Mouse (Mus musculus) stomach, postnatal 0 days (tissue): ENCODE results near the gene Htr6. TPM values are rescaled to one million over a fixed set of nuclear protein-coding genes. Genes with fewer than 3 reads are reported as not detected.

Experiments
- ATAC-seq: fragments of 200-750 bp; cut with Nextera tagmentation; 2 replicates; pipeline ENCODE4 v1.8.0; 2017; ENCODE audit not compliant: low FRiP score, low TSS enrichment
- DNase-seq: peaks from one replicate; pipeline ENCODE4 v3.0.0-alpha.2; 2016; ENCODE audit warnings: low spot score
- H3K27ac ChIP-seq: fragments of 300-500 bp; sonication (generic); replicated peaks from 2 replicates; pipeline ENCODE4 v1.5.1; 2014; ENCODE audit warnings: mild to moderate bottlenecking, control low read depth
- H3K27me3 ChIP-seq: fragments of 300-500 bp; sonication (generic); 2 replicates; pipeline ENCODE4 v1.6.1; 2014; ENCODE audit warnings: low read length; ENCODE audit not compliant: control insufficient read depth, insufficient read depth
- H3K36me3 ChIP-seq: fragments of 300-500 bp; sonication (generic); 2 replicates; pipeline ENCODE4 v1.6.1; 2014; ENCODE audit warnings: low read length, mixed read lengths; ENCODE audit not compliant: control insufficient read depth, insufficient read depth
- H3K4me1 ChIP-seq: fragments of 300-500 bp; sonication (generic); replicated peaks from 2 replicates; pipeline ENCODE4 v1.6.1; 2014; ENCODE audit warnings: antibody characterized with exemption; ENCODE audit not compliant: control insufficient read depth, insufficient read depth
- H3K4me2 ChIP-seq: fragments of 300-500 bp; sonication (generic); replicated peaks from 2 replicates; pipeline ENCODE4 v1.6.1; 2014; ENCODE audit warnings: low read depth, mild to moderate bottlenecking, control low read depth, moderate library complexity
- H3K4me3 ChIP-seq: fragments of 300-500 bp; sonication (generic); 2 replicates; pipeline ENCODE4 v1.5.1; 2014; ENCODE audit warnings: low read depth, low read length, control low read depth
- H3K9ac ChIP-seq: fragments of 300-500 bp; sonication (generic); 2 replicates; pipeline ENCODE4 v1.6.1; 2014; ENCODE audit warnings: mild to moderate bottlenecking, low read length, control low read depth, mixed read lengths
- H3K9me3 ChIP-seq: fragments of 300-500 bp; sonication (generic); 2 replicates; pipeline ENCODE4 v1.6.1; 2016; ENCODE audit warnings: low read length; ENCODE audit not compliant: control insufficient read depth
- CTCF ChIP-seq: IDR thresholded peaks from 2 replicates; pipeline ENCODE4 v1.5.1; 2016; ENCODE audit warnings: antibody characterized with exemption, low read depth, mild to moderate bottlenecking, moderate library complexity
- EP300 ChIP-seq: optimal IDR thresholded peaks from 2 replicates; pipeline ENCODE3; 2016; ENCODE audit warnings: antibody characterized with exemption
- WGBS: fragments of 180-500 bp; shearing (Covaris S2); extraction: QIAGEN DNeasy Blood & Tissue Kit; methylation state at CpG from one replicate; pipeline ENCODE4 v1.1.7; 2014; 5-methylcytosine and 5-hydroxymethylcytosine counted together
- polyA plus RNA-seq: library from polyadenylated mRNA; unstranded; fragments of >200 nt; fragmentation: Nextera tagmentation; extraction: Ambion mirVana; gene quantifications from 2 replicates; pipeline ENCODE4 v1.2.1, GENCODE M21; 2015

The Htr6 gene
- polyA plus RNA-seq, 1 experiment from 2014 or later: not detected

GRCm38 (mm10) chr4:139078726-139079125 lies 3.4 kb upstream of the Htr6 start:
- TF ChIP-seq EP300: no peak
- TF ChIP-seq CTCF: peak; percentile 63
- no peak for DNase-seq
- Histone ChIP-seq H3K4me1 (peaks cover 3% of the 10 kb centered on the region; the same call in 1 of the 2 replicates), H3K27me3 (peaks cover 7% of the 10 kb centered on the region; the same call in 1 of the 2 replicates), H3K4me3 (no peak overlapping the region), H3K4me2 (no peak overlapping the region), H3K9me3 (no peaks in the 10 kb centered on the region), H3K9ac (no peak overlapping the region), H3K36me3 (no peaks in the 10 kb centered on the region), H3K27ac (no peak overlapping the region)
- ATAC-seq: no peak
- 22% methylated on average over 4 of the region's 4 CpGs for WGBS

GRCm38 (mm10) chr4:139078313-139078712 lies 2.9 kb upstream of the Htr6 start:
- ATAC-seq (no peak), DNase-seq (no peak)
- H3K36me3 ChIP-seq: no peaks in the 10 kb centered on the region
- H3K9ac ChIP-seq: no peak overlapping the region
- no peak overlapping the region for H3K27ac ChIP-seq
- WGBS: 33% methylated on average over 2 of the region's 2 CpGs
- no peak overlapping the region for H3K4me2 ChIP-seq
- no peak overlapping the region for H3K4me3 ChIP-seq
- no peaks in the 10 kb centered on the region for H3K9me3 ChIP-seq
- H3K27me3 ChIP-seq: peaks cover 7% of the 10 kb centered on the region; the same call in 1 of the 2 replicates
- TF ChIP-seq CTCF: peak; percentile 70
- TF ChIP-seq EP300: no peak
- H3K4me1 ChIP-seq: peaks cover 3% of the 10 kb centered on the region; the same call in 1 of the 2 replicates

- ATAC-seq (no peak), DNase-seq (no peak)
- Histone ChIP-seq H3K36me3 (no peaks in the 10 kb centered on the region), H3K4me3 (no peak overlapping the region), H3K4me1 (peaks cover 3% of the 10 kb centered on the region; the same call in 1 of the 2 replicates), H3K9ac (no peak overlapping the region), H3K4me2 (peak overlapping the region; percentile 84), H3K9me3 (no peaks in the 10 kb centered on the region), H3K27me3 (peaks cover 7% of the 10 kb centered on the region; the same call in 1 of the 2 replicates), H3K27ac (no peak overlapping the region)
- WGBS: 24% methylated on average over 5 of the region's 5 CpGs
- peak; percentile 63 for TF ChIP-seq CTCF
- TF ChIP-seq EP300: no peak
Observed at GRCm38 (mm10) chr4:139075915-139076314, 545 bp upstream of the Htr6 start.

- Histone ChIP-seq H3K27ac (no peak overlapping the region), H3K4me2 (no peak overlapping the region; the same call in 1 of the 2 replicates), H3K9me3 (no peaks in the 10 kb centered on the region), H3K4me3 (no peak overlapping the region), H3K27me3 (peaks cover 7% of the 10 kb centered on the region; the same call in 1 of the 2 replicates), H3K9ac (no peak overlapping the region), H3K36me3 (no peaks in the 10 kb centered on the region), H3K4me1 (peaks cover 3% of the 10 kb centered on the region; the same call in 1 of the 2 replicates)
- no peak for DNase-seq
- no peak for TF ChIP-seq EP300
- TF ChIP-seq CTCF: no peak
- WGBS: 22% methylated on average over 29 of the region's 29 CpGs
- no peak for ATAC-seq
Observed at GRCm38 (mm10) chr4:139074060-139074459, 1.3 kb downstream of the Htr6 start.

- H3K9me3 ChIP-seq: no peaks in the 10 kb centered on the region
- no peaks in the 10 kb centered on the region for H3K36me3 ChIP-seq
- DNase-seq (no peak), ATAC-seq (no peak)
- TF ChIP-seq CTCF (no peak), EP300 (no peak)
- H3K4me1 ChIP-seq: no peaks in the 10 kb centered on the region
- H3K27me3 ChIP-seq: no peaks in the 10 kb centered on the region
- WGBS: 33% methylated on average over 4 of the region's 4 CpGs
- no peak overlapping the region for H3K4me2 ChIP-seq
- H3K4me3 ChIP-seq: no peak overlapping the region
- H3K9ac ChIP-seq: no peak overlapping the region
- H3K27ac ChIP-seq: no peak overlapping the region
Observed at GRCm38 (mm10) chr4:139068287-139068686, 7.1 kb downstream of the Htr6 start.

- 87% methylated on average over 5 of the region's 5 CpGs for WGBS
Observed at GRCm38 (mm10) chr4:139064831-139065230, 10.5 kb downstream of the Htr6 start.

More at GRCm38 (mm10) chr4:139064831-139065230, 10.5 kb downstream of the Htr6 start:
- H3K9me3 ChIP-seq: no peaks in the 10 kb centered on the region
- no peak for ATAC-seq
- H3K36me3 ChIP-seq: no peaks in the 10 kb centered on the region
- no peaks in the 10 kb centered on the region for H3K4me1 ChIP-seq
- TF ChIP-seq CTCF: no peak
- no peak for TF ChIP-seq EP300
- no peak for DNase-seq
- no peaks in the 10 kb centered on the region for H3K27me3 ChIP-seq
- no peak overlapping the region for H3K4me2 ChIP-seq
- no peak overlapping the region for H3K9ac ChIP-seq
- no peak overlapping the region for H3K27ac ChIP-seq
- H3K4me3 ChIP-seq: no peak overlapping the region
